Mouse (Mus musculus) testis, adult 2 months (tissue): ENCODE data around the gene Plekhg5. TPM values are rescaled to one million over a fixed set of nuclear protein-coding genes. Genes with fewer than 3 reads are reported as not detected.
A peak's percentile ranks its signal among the peaks of the same experiment; 100 is the strongest.
"Not testable (repeated sequence)": the region's sequence is repeated elsewhere in the genome, so short reads cannot be mapped to it uniquely, and the experiment has no call there.

ENCODE experiments used
- H3K27ac ChIP-seq: fragments of 200-500 bp; 2 replicates; pipeline ENCODE4 v1.5.1; 2012; ENCODE audit warnings: low read depth, low read length; ENCODE audit not compliant: control insufficient read depth, insufficient read depth
- H3K27me3 ChIP-seq: fragments of 200-500 bp; 2 replicates; pipeline ENCODE4 v1.6.1; 2012; ENCODE audit warnings: mild to moderate bottlenecking, low read length, moderate library complexity; ENCODE audit not compliant: control insufficient read depth, insufficient read depth
- H3K36me3 ChIP-seq: fragments of 200-500 bp; 2 replicates; pipeline ENCODE4 v1.6.1; 2012; ENCODE audit warnings: mild to moderate bottlenecking, low read length; ENCODE audit not compliant: control insufficient read depth, insufficient read depth
- H3K4me1 ChIP-seq: fragments of 200-500 bp; 2 replicates; pipeline ENCODE4 v1.6.1; 2012; ENCODE audit warnings: low read length; ENCODE audit not compliant: control insufficient read depth, insufficient read depth
- H3K4me3 ChIP-seq: fragments of 200-500 bp; 2 replicates; pipeline ENCODE4 v1.5.1; 2012; ENCODE audit warnings: low read depth, mild to moderate bottlenecking, low read length, moderate library complexity, mixed read lengths; ENCODE audit not compliant: control insufficient read depth
- CTCF ChIP-seq: fragments of 200-500 bp; IDR thresholded peaks from 2 replicates; pipeline ENCODE4 v1.5.1; 2012; ENCODE audit warnings: low read depth, mild to moderate bottlenecking, inconsistent platforms, low read length, moderate library complexity; ENCODE audit not compliant: control insufficient read depth, insufficient read depth, insufficient replicate concordance
- POLR2A ChIP-seq: fragments of 200-500 bp; IDR thresholded peaks from 2 replicates; pipeline ENCODE4 v1.6.1; 2012; ENCODE audit warnings: low read depth, mild to moderate bottlenecking, inconsistent platforms, low read length, moderate library complexity; ENCODE audit not compliant: control insufficient read depth
- polyA plus RNA-seq: library from polyadenylated mRNA; depleted of rRNA; stranded (reverse); fragments of >200 nt; gene quantifications from 2 replicates; pipeline ENCODE4 v1.2.3, GENCODE M21; 2012

Gene Plekhg5
- polyA plus RNA-seq, 1 experiment: 8.8 TPM

DNA sequence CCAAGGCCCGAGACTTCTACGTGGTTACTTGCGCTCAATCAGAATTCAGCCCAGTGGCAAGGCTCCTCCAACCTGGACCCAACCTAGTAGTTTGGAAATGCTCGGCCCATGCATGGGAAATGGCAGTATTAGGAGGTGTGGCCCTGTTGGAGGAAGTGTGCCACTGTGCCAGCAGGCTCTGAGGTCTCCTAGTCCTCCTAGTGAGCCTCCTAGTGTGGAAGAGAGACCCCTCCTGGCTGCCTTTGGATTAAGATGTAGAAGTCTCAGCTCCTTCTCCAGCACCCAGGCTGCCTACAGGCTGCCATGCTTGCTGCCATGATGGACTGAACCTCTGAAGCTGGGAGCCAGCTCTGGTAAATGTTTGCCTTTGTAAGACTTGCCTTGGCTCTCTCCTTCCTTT lies 42.3 kb upstream of the Plekhg5 start:
- no peaks in the 10 kb centered on the region for H3K27me3 ChIP-seq
- peak overlapping the region; percentile 83 for H3K4me3 ChIP-seq
- no peaks in the 10 kb centered on the region; the same call in 1 of the 2 replicates for H3K36me3 ChIP-seq
- TF ChIP-seq POLR2A: no peak
- TF ChIP-seq CTCF: no peak
- no peak overlapping the region for H3K27ac ChIP-seq
- peaks cover 13% of the 10 kb centered on the region for H3K4me1 ChIP-seq

DNA sequence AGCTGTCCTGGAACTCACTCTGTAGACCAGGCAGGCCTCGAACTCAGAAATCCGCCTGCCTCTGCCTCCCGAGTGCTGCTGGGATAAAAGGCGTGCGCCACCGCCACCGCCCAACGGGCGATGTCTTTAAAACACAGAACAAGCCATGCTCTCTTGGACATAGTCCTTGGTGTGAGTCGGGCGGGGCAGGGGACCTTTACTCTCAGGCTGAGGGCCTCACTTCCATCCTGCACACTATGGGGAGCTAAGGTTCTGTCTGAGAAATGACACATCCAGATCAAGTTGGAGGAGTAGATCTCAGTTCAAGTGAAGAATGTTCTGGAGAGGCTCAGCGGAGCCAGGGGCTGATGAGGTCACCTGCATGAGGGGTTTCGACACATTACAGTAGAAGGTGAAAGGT lies 39.4 kb upstream of the Plekhg5 start:
- TF ChIP-seq POLR2A (no peak), CTCF (no peak)

GRCm38 (mm10) chr4:152036464-152036863 lies 35.8 kb upstream of the Plekhg5 start:
- H3K27ac ChIP-seq, H3K4me1 ChIP-seq, H3K27me3 ChIP-seq, H3K4me3 ChIP-seq, H3K36me3 ChIP-seq: not testable (repeated sequence)

More for the DNA sequence above, 39.4 kb upstream of the Plekhg5 start:
- peak overlapping the region; percentile 83 for H3K4me3 ChIP-seq
- peaks cover 8% of the 10 kb centered on the region for H3K4me1 ChIP-seq
- H3K27me3 ChIP-seq: no peaks in the 10 kb centered on the region
- no peaks in the 10 kb centered on the region; the same call in 1 of the 2 replicates for H3K36me3 ChIP-seq
- H3K27ac ChIP-seq: no peak overlapping the region; the same call in 1 of the 2 replicates

DNA sequence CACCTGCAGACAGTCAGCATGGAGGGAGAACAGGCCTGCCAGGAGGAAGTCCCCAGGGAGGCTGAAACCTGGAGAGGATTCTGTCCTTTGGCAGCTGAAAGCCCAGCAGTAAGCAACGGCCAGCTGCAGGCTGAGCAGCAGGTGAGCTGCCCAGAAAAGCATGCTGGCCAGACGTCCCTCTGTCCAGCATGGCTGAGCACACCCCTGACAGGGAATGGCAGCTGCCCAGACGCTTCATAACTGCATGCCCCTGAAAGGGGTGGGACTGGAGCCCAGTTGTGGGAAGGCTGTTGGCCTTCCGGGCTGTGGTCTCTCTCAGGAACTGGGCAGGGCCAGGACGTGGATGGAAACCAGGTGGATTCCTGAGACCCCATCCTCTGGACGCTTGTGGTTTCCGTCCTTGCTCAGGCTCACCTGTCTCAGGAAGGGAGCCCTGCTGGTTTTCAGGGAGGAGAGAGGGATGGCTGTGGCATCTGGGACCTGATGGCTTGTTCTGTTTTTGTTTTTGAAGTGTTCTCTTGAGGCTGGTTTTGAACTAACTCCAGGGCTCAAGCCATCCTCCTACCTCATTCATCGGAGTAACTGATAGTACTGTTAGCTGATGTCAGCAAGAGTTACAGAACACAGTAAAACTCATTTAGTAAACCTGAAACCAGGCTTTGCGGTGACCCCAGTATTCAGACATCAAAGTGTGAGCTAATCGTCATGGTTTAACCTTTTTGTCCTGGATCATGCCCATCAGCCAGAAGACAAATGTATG lies 33.9 kb upstream of the Plekhg5 start, which contains the start of gene Tas1r1:
TSS of gene Tas1r1 (minus strand) at position 344 of the 760 bp plus-strand sequence.
- TF ChIP-seq CTCF (no peak), POLR2A (no peak)
- H3K27me3 ChIP-seq: no peaks in the 10 kb centered on the region
- peak within 1 kb of the TSS; percentile 91 for H3K4me3 ChIP-seq
- H3K4me1 ChIP-seq: peaks cover 8% of the 10 kb centered on the region
- H3K36me3 ChIP-seq: no peaks in the 10 kb centered on the region; the same call in 1 of the 2 replicates
- no peak within 1 kb of the TSS for H3K27ac ChIP-seq

- H3K4me1 ChIP-seq: peaks cover 8% of the 10 kb centered on the region
- H3K36me3 ChIP-seq: no peaks in the 10 kb centered on the region; the same call in 1 of the 2 replicates
- H3K4me3 ChIP-seq: peak within 1 kb of the TSS; percentile 91
- peak; percentile 71 for TF ChIP-seq POLR2A
- TF ChIP-seq CTCF: peak; percentile 87
- H3K27me3 ChIP-seq: no peaks in the 10 kb centered on the region
- H3K27ac ChIP-seq: peak within 1 kb of the TSS; percentile 7
Observed at GRCm38 (mm10) chr4:152038985-152039830, 33.1 kb upstream of the Plekhg5 start, which contains the start of gene Nol9. Gene Nol9, plus strand, starts transcription at chr4:152039321.

GRCm38 (mm10) chr4:152039831-152040310 lies 32.4 kb upstream of the Plekhg5 start:
- TF ChIP-seq POLR2A: no peak
- TF ChIP-seq CTCF: no peak
- no peaks in the 10 kb centered on the region for H3K27me3 ChIP-seq
- peak overlapping the region; percentile 91 for H3K4me3 ChIP-seq
- H3K27ac ChIP-seq: peak overlapping the region; percentile 7
- peaks cover 8% of the 10 kb centered on the region for H3K4me1 ChIP-seq
- H3K36me3 ChIP-seq: no peaks in the 10 kb centered on the region; the same call in 1 of the 2 replicates

- Histone ChIP-seq H3K36me3 (peaks cover 3% of the 10 kb centered on the region; the same call in 1 of the 2 replicates), H3K4me3 (no peak overlapping the region), H3K27ac (no peak overlapping the region), H3K27me3 (no peaks in the 10 kb centered on the region), H3K4me1 (peaks cover 8% of the 10 kb centered on the region)
- TF ChIP-seq POLR2A (no peak), CTCF (no peak)
Observed at GRCm38 (mm10) chr4:152041924-152042641, 30.2 kb upstream of the Plekhg5 start.
